Mouse (Mus musculus) retina, postnatal 1 day (tissue): ENCODE data around the gene Bik.
"Not testable (repeated sequence)": the region's sequence is repeated elsewhere in the genome, so short reads cannot be mapped to it uniquely, and the experiment has no call there.

Source experiments
- DNase-seq: peaks from one replicate; pipeline ENCODE4 v3.0.0-alpha.2; 2012

Bik gene

GRCm38 (mm10) chr15:83526424-83527091, at the start of gene Bik:
Gene Bik, plus strand, starts transcription at chr15:83526862.
- DNase-seq: peak; percentile 76

- DNase-seq: no peak
Measured at GRCm38 (mm10) chr15:83478096-83478495, 48.6 kb upstream of the Bik start.

- DNase-seq: no peak
Measured at GRCm38 (mm10) chr15:83479818-83480217, 46.8 kb upstream of the Bik start.

- DNase-seq: no peak
Measured at GRCm38 (mm10) chr15:83481236-83481780, 45.4 kb upstream of the Bik start.

- DNase-seq: no peak
Measured at GRCm38 (mm10) chr15:83482645-83483224, 43.9 kb upstream of the Bik start.

GRCm38 (mm10) chr15:83483482-83483881, 43.2 kb upstream of the Bik start:
- no peak for DNase-seq

GRCm38 (mm10) chr15:83484311-83484710, 42.4 kb upstream of the Bik start:
- no peak for DNase-seq

- no peak for DNase-seq
Measured at GRCm38 (mm10) chr15:83487477-83488115, 39.1 kb upstream of the Bik start.

GRCm38 (mm10) chr15:83489471-83489870, 37.2 kb upstream of the Bik start:
- DNase-seq: no peak

- no peak for DNase-seq
Measured at GRCm38 (mm10) chr15:83491891-83492290, 34.8 kb upstream of the Bik start.

- DNase-seq: no peak
Measured at GRCm38 (mm10) chr15:83493856-83494571, 32.6 kb upstream of the Bik start.

GRCm38 (mm10) chr15:83494572-83494920, 32.1 kb upstream of the Bik start:
- DNase-seq: no peak

- no peak for DNase-seq
Measured at GRCm38 (mm10) chr15:83495195-83495594, 31.5 kb upstream of the Bik start.

- no peak for DNase-seq
Measured at GRCm38 (mm10) chr15:83495787-83496367, 30.8 kb upstream of the Bik start.

GRCm38 (mm10) chr15:83497299-83497698, 29.4 kb upstream of the Bik start:
- no peak for DNase-seq

GRCm38 (mm10) chr15:83499211-83499755, 27.4 kb upstream of the Bik start:
- no peak for DNase-seq

GRCm38 (mm10) chr15:83500352-83500751, 26.3 kb upstream of the Bik start:
- DNase-seq: peak; percentile 20

GRCm38 (mm10) chr15:83501483-83501882, 25.2 kb upstream of the Bik start:
- not testable (repeated sequence) for DNase-seq

- DNase-seq: peak; percentile 9
Measured at GRCm38 (mm10) chr15:83509950-83510804, 16.5 kb upstream of the Bik start.

- peak; percentile 96 for DNase-seq
Measured at GRCm38 (mm10) chr15:83510805-83511405, 15.8 kb upstream of the Bik start, which contains the start of gene Ttll1. Gene Ttll1, minus strand, starts transcription at chr15:83510893.
